Mouse (Mus musculus): ENCODE measurements around the gene Bloc1s2.

- TF ChIP-seq CTCF (IDR thresholded peaks at IDR 0.05; ENCODE audit: control insufficient read depth, insufficient read depth, insufficient read length) (no peak), MYOG (IDR thresholded peaks at IDR 0.05; ENCODE audit: control insufficient read depth, extremely low read depth, insufficient read length) (no peak)
Observed at GRCm38 (mm10) chr19:44180502-44180901, 34.3 kb upstream of the Bloc1s2 start.
